Mouse (Mus musculus): ENCODE data around the gene Spata31d1b. TPM values are rescaled to one million over a fixed set of nuclear protein-coding genes. Genes with fewer than 3 reads are reported as not detected.
"Not testable (repeated sequence)": the region's sequence is repeated elsewhere in the genome, so short reads cannot be mapped to it uniquely, and the experiment has no call there.

Spata31d1b gene
- polyA plus RNA-seq, 1 experiment = 0.37 TPM

DNA sequence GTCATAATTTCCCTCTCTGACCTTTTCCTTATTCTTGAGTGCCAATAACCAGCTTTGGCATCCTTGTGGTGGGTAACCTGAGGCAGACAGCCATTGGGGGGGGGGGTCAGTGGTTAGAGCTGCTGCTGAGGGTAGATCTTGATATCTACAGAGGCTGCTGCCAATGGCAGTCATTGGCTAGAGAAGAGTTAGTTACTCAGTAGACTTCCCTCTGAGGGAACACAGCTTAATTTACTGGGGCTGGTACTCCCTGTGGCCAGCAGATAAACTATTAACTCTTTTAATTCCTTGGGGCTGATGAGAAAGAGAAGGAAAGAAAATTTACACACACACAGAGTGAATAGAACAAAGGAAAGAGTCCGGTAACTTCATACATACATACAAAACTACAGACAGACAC is 7.4 kb downstream of the Spata31d1b start:
- no peaks in the 10 kb centered on the region for H3K9me3 ChIP-seq (replicated peaks; ENCODE audit: control insufficient read depth, insufficient read depth, low read length, poor library complexity, severe bottlenecking)

DNA sequence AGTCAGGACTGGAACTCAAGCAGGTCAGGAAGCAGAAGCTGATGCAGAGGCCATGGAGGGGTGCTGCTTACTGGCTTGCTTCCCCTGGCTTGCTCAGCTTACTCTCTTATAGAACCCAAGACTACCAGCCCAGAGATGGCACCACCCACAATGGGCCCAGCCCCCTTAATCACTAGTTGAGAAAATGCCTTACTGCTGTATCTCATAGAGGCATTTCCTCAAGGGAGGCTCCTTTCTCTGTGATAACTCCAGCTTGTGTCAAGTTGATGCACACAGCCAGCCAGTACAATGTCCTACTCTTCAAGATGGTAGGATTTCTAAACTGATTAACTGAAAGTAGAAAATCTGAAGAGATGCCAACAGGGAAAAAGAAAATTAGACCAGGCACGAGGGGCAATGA is 10.0 kb downstream of the Spata31d1b start:
- not testable (repeated sequence) for H3K36me3 ChIP-seq (ENCODE audit: control insufficient read depth, insufficient read depth, low read length, poor library complexity, severe bottlenecking); H3K9me3 ChIP-seq (replicated peaks; ENCODE audit: control insufficient read depth, insufficient read depth, low read length, poor library complexity, severe bottlenecking); H3K4me3 ChIP-seq (ENCODE audit: low read depth, low read length); H3K9ac ChIP-seq (ENCODE audit: low read depth, poor library complexity, severe bottlenecking); H3K27ac ChIP-seq (ENCODE audit: insufficient read depth, low read length); H3K27me3 ChIP-seq (ENCODE audit: control insufficient read depth, insufficient read depth, low read length, poor library complexity, severe bottlenecking); H3K4me1 ChIP-seq (ENCODE audit: control insufficient read depth, insufficient read depth, low read length)

More for the DNA sequence above, 7.4 kb downstream of the Spata31d1b start:
- no peak overlapping the region for H3K4me3 ChIP-seq (ENCODE audit: low read depth, low read length)
- no peak overlapping the region for H3K27ac ChIP-seq (ENCODE audit: insufficient read depth, low read length)
- H3K27me3 ChIP-seq (ENCODE audit: control insufficient read depth, insufficient read depth, low read length, poor library complexity, severe bottlenecking) = no peaks in the 10 kb centered on the region
- H3K36me3 ChIP-seq (ENCODE audit: control insufficient read depth, insufficient read depth, low read length, poor library complexity, severe bottlenecking) = no peaks in the 10 kb centered on the region
- peaks cover 1% of the 10 kb centered on the region for H3K4me1 ChIP-seq (ENCODE audit: control insufficient read depth, insufficient read depth, low read length)
- no peak overlapping the region for H3K9ac ChIP-seq (ENCODE audit: low read depth, poor library complexity, severe bottlenecking)
- TF ChIP-seq CTCF (IDR thresholded peaks at IDR 0.05; ENCODE audit: low read depth, low read length) (no peak), POLR2A (IDR thresholded peaks at IDR 0.05; ENCODE audit: insufficient read depth, low read length) (no peak), EP300 (IDR thresholded peaks at IDR 0.05; ENCODE audit: insufficient read depth, low read depth, low read length) (no peak)

DNA sequence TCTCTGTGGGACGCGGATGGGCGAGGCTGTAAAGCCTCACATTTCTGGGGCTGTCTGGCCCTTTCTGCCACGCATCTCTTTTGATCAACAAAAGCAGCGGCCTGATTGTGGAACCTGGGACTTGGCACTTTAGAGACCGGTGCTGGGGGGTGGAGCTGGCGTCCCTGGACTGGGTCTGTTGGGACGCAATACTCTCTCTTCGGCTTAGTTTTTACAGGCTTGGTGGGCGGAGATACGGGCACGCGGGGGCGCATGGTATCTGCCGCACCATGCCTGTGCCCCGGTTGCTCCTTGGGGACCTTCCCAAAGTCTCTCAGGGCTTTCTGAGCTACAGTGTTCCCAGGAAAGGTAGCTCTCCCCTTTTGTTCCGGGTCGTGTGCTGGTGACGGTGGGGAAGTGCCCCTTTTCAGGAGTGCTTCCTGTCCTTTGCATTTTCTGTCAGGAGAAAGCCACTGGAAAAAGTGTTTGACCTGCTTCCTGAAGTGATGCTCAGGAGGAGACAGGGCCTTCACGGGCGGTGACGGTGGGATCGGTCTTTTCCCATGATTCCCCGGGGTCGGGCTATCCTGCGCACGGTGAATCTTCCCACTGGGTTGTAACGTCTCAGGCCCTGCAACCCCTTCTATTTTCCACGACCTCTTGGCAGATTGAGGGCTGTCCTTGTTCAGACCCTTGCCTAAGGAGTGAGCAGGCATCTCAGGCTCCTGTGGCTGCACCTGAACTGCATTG is 14.2 kb downstream of the Spata31d1b start:
- H3K9me3 ChIP-seq (replicated peaks; ENCODE audit: control insufficient read depth, insufficient read depth, low read length, poor library complexity, severe bottlenecking) = no peaks in the 10 kb centered on the region
- no peaks in the 10 kb centered on the region for H3K36me3 ChIP-seq (ENCODE audit: control insufficient read depth, insufficient read depth, low read length, poor library complexity, severe bottlenecking)
- peak overlapping the region; percentile 44 for H3K4me3 ChIP-seq (ENCODE audit: low read depth, low read length)
- H3K9ac ChIP-seq (ENCODE audit: low read depth, poor library complexity, severe bottlenecking) = peak overlapping the region; percentile 16
- H3K4me1 ChIP-seq (ENCODE audit: control insufficient read depth, insufficient read depth, low read length) = peaks cover 3% of the 10 kb centered on the region
- no peak overlapping the region for H3K27ac ChIP-seq (ENCODE audit: insufficient read depth, low read length)
- H3K27me3 ChIP-seq (ENCODE audit: control insufficient read depth, insufficient read depth, low read length, poor library complexity, severe bottlenecking) = no peaks in the 10 kb centered on the region
- TF ChIP-seq EP300 (IDR thresholded peaks at IDR 0.05; ENCODE audit: insufficient read depth, low read depth, low read length) (0 out of 2 replicates have a peak, but pooled peaks have one; percentile 5), CTCF (IDR thresholded peaks at IDR 0.05; ENCODE audit: low read depth, low read length) (no peak)

DNA sequence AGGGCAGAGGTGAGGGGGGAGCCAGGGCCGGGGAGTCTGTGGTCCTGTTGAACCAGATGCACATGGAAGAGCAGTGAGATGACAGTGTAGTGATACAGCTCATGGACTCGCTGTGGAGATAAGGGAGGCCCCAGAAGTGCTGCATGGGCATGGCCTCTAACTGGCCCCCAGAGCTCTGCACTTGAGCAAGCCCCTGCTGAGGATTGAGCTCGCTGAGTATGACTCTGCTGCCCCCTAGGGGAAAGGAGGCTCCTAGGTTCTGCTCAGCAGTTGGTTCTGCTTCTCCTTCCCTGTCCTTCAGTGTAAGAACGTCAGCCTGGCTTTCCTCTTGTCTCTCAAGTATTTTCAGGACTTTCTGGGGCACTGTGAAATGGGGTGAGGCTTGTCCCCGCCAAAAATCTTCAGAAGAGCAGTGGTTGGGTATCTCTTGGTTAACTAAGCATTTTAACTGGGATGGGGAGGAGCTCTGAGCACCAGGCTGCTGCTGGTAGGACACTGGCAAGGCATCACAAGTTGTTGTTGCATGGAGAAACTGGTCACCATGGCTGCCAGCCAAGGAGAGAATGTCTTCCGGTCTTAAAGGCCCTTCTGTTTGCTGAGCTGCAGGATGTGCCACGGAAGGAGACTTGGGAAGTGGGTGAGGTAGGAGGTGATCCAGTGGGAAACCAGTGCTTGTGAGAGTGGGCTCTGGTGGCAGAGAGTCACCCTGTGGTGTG is 16.5 kb downstream of the Spata31d1b start:
- Histone ChIP-seq H3K27me3 (ENCODE audit: control insufficient read depth, insufficient read depth, low read length, poor library complexity, severe bottlenecking) (no peaks in the 10 kb centered on the region), H3K9ac (ENCODE audit: low read depth, poor library complexity, severe bottlenecking) (no peak overlapping the region), H3K4me1 (ENCODE audit: control insufficient read depth, insufficient read depth, low read length) (peaks cover 3% of the 10 kb centered on the region), H3K4me3 (ENCODE audit: low read depth, low read length) (no peak overlapping the region), H3K9me3 (replicated peaks; ENCODE audit: control insufficient read depth, insufficient read depth, low read length, poor library complexity, severe bottlenecking) (no peaks in the 10 kb centered on the region), H3K27ac (ENCODE audit: insufficient read depth, low read length) (no peak overlapping the region), H3K36me3 (ENCODE audit: control insufficient read depth, insufficient read depth, low read length, poor library complexity, severe bottlenecking) (no peaks in the 10 kb centered on the region)
- peak; percentile 92 for TF ChIP-seq CTCF (IDR thresholded peaks at IDR 0.05; ENCODE audit: low read depth, low read length)
- no peak for TF ChIP-seq POLR2A (IDR thresholded peaks at IDR 0.05; ENCODE audit: insufficient read depth, low read length)
- no peak for TF ChIP-seq EP300 (IDR thresholded peaks at IDR 0.05; ENCODE audit: insufficient read depth, low read depth, low read length)

DNA sequence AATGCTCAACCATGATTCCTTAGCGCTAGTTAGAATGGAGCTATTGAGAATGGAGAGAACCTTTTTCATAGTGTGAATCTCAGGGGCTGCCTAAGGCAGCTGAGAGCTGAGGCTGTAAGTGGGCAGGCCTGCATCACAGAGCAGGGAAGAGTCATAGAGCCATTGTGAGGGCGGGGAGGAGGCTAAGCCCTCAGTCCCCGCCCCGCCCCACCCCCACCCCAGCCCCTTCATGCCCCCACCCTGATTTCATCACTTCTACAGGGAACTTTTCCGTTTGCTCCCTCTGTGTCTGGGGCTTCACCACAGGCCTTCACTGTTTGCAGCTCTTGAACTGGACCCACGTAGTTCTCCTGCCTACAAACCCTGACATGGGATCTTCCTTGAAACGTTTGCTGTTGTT is 19.6 kb downstream of the Spata31d1b start, which contains the start of gene Spata31d1d:
Gene Spata31d1d (minus strand): TSS at position 101 of the 400 bp plus-strand sequence.
- no peaks in the 10 kb centered on the region for H3K9me3 ChIP-seq (replicated peaks; ENCODE audit: control insufficient read depth, insufficient read depth, low read length, poor library complexity, severe bottlenecking)
- no peak for TF ChIP-seq POLR2A (IDR thresholded peaks at IDR 0.05; ENCODE audit: insufficient read depth, low read length)
- H3K4me1 ChIP-seq (ENCODE audit: control insufficient read depth, insufficient read depth, low read length) = peaks cover 4% of the 10 kb centered on the region
- H3K36me3 ChIP-seq (ENCODE audit: control insufficient read depth, insufficient read depth, low read length, poor library complexity, severe bottlenecking) = no peaks in the 10 kb centered on the region
- no peak within 1 kb of the TSS for H3K9ac ChIP-seq (ENCODE audit: low read depth, poor library complexity, severe bottlenecking)
- H3K27ac ChIP-seq (ENCODE audit: insufficient read depth, low read length) = 0 out of 2 replicates have a peak within 1 kb of the TSS, but pooled peaks have one; percentile 12
- no peak within 1 kb of the TSS for H3K4me3 ChIP-seq (ENCODE audit: low read depth, low read length)
- no peaks in the 10 kb centered on the region for H3K27me3 ChIP-seq (ENCODE audit: control insufficient read depth, insufficient read depth, low read length, poor library complexity, severe bottlenecking)

DNA sequence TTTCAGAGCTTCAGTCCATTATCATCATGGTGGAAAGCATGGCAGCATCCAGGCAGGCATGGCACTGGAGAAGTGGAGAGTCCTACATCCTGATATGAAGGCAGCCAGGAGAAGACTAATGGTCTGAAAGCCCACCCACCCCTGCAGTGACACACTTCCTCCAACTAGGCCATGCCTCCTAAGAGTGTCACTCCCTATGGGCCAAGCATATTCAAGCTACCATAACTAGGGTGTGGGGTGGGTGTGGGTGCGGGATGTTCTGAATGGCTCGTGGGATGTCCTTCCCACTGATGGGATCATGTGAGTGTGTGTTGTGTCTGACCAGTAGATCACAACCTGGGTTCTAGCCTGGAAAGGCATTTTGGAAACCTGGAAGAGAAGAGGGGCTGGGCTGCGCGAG is 21.9 kb downstream of the Spata31d1b start:
- Histone ChIP-seq H3K36me3 (ENCODE audit: control insufficient read depth, insufficient read depth, low read length, poor library complexity, severe bottlenecking) (no peaks in the 10 kb centered on the region), H3K9me3 (replicated peaks; ENCODE audit: control insufficient read depth, insufficient read depth, low read length, poor library complexity, severe bottlenecking) (no peaks in the 10 kb centered on the region), H3K9ac (ENCODE audit: low read depth, poor library complexity, severe bottlenecking) (no peak overlapping the region), H3K27ac (ENCODE audit: insufficient read depth, low read length) (no peak overlapping the region), H3K27me3 (ENCODE audit: control insufficient read depth, insufficient read depth, low read length, poor library complexity, severe bottlenecking) (no peaks in the 10 kb centered on the region), H3K4me1 (ENCODE audit: control insufficient read depth, insufficient read depth, low read length) (peaks cover 4% of the 10 kb centered on the region), H3K4me3 (ENCODE audit: low read depth, low read length) (no peak overlapping the region)
- TF ChIP-seq POLR2A (IDR thresholded peaks at IDR 0.05; ENCODE audit: insufficient read depth, low read length) = no peak
- TF ChIP-seq CTCF (IDR thresholded peaks at IDR 0.05; ENCODE audit: low read depth, low read length) = no peak
- no peak for TF ChIP-seq EP300 (IDR thresholded peaks at IDR 0.05; ENCODE audit: insufficient read depth, low read depth, low read length)

DNA sequence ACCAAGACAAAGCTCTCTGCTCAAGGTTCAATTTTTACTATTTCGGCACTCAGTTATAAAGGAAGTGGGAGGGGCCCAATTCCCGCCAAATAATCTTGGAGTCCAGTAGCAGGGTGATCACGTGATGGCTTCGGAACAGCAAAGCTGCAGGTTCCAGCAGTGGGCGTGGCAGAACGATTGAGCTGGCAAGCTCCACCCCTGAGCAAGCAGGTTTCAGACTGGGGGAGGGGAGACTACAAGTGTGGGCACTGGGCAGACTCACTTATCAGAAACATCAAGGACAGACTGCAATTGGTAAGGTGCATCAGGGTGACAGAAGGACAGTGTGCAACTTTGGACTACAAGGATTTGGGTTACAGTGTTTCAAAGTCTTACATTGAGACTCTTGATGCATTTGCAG is 22.3 kb downstream of the Spata31d1b start:
- H3K4me3 ChIP-seq (ENCODE audit: low read depth, low read length); H3K36me3 ChIP-seq (ENCODE audit: control insufficient read depth, insufficient read depth, low read length, poor library complexity, severe bottlenecking); H3K4me1 ChIP-seq (ENCODE audit: control insufficient read depth, insufficient read depth, low read length); H3K9me3 ChIP-seq (replicated peaks; ENCODE audit: control insufficient read depth, insufficient read depth, low read length, poor library complexity, severe bottlenecking); H3K27me3 ChIP-seq (ENCODE audit: control insufficient read depth, insufficient read depth, low read length, poor library complexity, severe bottlenecking): not testable (repeated sequence)
- peak overlapping the region; percentile 37; the same call in 1 of the 2 replicates for H3K9ac ChIP-seq (ENCODE audit: low read depth, poor library complexity, severe bottlenecking)
- 0 out of 2 replicates have a peak overlapping the region, but pooled peaks have one; percentile 32 for H3K27ac ChIP-seq (ENCODE audit: insufficient read depth, low read length)
